Mouse (Mus musculus): ENCODE data around the gene Acd. TPM values are rescaled to one million over a fixed set of nuclear protein-coding genes. Genes with fewer than 3 reads are reported as not detected.

Acd gene
- total and polyA plus RNA-seq, 2 experiments from 2014 or later = 39.3 to 82.1 TPM

DNA sequence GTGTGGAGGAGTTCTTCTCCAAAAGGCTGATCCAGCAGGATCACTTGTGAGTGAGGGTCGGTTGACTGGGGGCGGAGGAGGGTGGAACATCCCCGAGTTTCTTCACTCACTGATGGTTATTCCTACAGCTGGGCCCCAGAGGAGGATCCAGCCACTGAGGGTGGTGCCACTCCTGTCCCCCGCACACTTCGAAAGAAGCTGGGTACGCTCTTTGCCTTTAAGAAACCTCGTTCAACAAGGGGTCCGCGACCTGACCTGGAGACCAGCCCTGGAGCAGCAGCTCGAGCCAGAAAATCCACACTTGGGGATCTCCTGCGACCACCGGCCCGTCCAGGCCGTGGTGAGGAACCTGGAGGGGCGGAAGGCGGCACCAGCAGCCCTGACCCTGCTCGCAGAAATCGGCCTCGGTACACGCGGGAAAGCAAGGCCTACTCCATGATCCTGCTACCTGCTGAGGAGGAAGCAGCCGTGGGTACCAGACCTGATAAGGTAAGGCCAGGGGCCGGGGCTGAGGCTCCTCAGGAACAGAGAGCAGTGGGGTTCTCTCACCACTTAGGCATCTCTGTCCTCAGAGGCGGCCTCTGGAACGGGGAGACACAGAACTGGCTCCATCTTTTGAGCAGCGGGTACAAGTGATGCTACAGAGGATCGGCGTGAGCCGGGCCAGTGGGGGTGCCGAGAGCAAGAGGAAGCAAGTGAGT lies 5.7 kb downstream of the Acd start:
- Histone ChIP-seq H3K4me2 (ENCODE audit: low read depth, low read length) (peak overlapping the region; percentile 77), H3K36me3 (ENCODE audit: insufficient read depth, low read length) (peaks cover 21% of the 10 kb centered on the region; the same call in 1 of the 2 replicates), H3K4me1 (ENCODE audit: insufficient read depth, low read length) (peaks cover 5% of the 10 kb centered on the region), H3K9ac (replicated peaks; ENCODE audit: low read length) (peak overlapping the region; percentile 66), H3K4me3 (ENCODE audit: low read length) (peak overlapping the region; percentile 62), H3K27ac (peak overlapping the region; percentile 93), H3K27me3 (ENCODE audit: insufficient read depth, low read length) (no peaks in the 10 kb centered on the region), H3K9me3 (ENCODE audit: low read length) (no peaks in the 10 kb centered on the region)
- ATAC-seq (no peak), DNase-seq (ENCODE audit: low spot score) (no peak)
- WGBS = 82% methylated on average over 30 of the region's 30 CpGs
- no peak for TF ChIP-seq CTCF (IDR thresholded peaks at IDR 0.05; ENCODE audit: low read depth)

DNA sequence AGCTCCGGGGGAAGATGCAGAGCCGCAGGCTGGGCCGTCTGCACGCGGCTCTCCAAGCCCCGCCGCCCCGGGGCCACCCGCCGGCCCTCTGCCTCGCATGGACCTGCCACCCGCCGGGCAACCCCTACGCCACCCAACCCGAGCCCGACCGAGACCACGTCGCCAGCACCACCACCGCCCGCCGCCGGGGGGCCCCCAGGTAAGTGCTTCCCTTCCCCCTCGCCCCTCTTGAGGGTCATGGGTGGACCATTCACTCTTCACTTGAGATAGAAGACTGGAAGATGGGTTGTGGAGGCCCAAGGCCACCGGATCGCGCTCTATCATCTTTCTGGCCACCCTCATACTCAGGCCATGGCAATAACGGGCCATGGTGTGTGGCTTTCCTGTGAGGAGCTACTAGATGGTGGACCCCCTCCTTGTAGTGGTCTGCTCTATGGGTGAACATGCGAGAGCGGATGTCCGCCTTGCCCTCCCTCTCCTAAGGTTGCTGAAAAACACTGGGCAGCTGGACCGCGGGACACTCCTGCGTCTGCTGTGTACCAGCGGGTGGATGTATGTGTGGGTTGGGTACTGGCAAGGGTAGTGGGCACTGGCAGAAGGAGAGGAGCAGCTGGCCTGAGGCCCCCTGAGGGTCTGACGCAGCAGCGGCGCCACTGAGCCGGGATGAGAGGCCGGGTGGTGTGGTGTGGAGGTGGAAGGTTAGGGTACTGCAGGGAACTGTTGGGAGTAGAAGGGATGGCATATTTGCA lies 6.7 kb downstream of the Acd start:
- peaks cover 21% of the 10 kb centered on the region; the same call in 1 of the 2 replicates for H3K36me3 ChIP-seq (ENCODE audit: insufficient read depth, low read length)
- ATAC-seq = peak; percentile 77
- H3K4me1 ChIP-seq (ENCODE audit: insufficient read depth, low read length) = no peaks in the 10 kb centered on the region
- no peaks in the 10 kb centered on the region for H3K9me3 ChIP-seq (ENCODE audit: low read length)
- peak overlapping the region; percentile 77 for H3K4me2 ChIP-seq (ENCODE audit: low read depth, low read length)
- H3K4me3 ChIP-seq (ENCODE audit: low read length) = peak overlapping the region; percentile 62
- peak; percentile 62 for TF ChIP-seq CTCF (IDR thresholded peaks at IDR 0.05; ENCODE audit: low read depth)
- WGBS = 3% methylated on average over 40 of the region's 40 CpGs
- H3K27ac ChIP-seq = peak overlapping the region; percentile 93
- peak overlapping the region; percentile 66 for H3K9ac ChIP-seq (replicated peaks; ENCODE audit: low read length)
- peak; percentile 76 for DNase-seq (ENCODE audit: low spot score)
- no peaks in the 10 kb centered on the region for H3K27me3 ChIP-seq (ENCODE audit: insufficient read depth, low read length)

DNA sequence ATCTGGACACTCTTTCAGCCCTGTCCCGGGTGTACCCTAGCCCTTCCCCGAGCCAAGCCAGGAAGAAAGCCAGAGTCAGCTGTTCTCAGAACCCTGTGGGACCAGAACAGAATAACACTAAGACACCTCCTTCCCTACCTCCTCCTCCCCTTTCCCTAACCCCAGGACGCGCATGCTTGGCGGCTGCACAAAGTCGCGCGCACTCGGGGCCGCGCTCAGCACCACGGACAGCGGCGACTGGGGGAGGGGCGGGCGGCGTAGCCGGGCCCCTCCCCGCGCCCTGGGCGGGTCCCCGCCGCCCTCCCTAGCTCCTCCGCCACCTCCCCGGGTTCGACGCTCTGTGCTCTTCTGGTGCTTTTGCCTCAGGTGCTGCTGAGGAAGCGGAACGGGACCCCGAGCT lies 7.3 kb downstream of the Acd start:
- peak; percentile 72 for ATAC-seq
- Histone ChIP-seq H3K4me3 (ENCODE audit: low read length) (peak overlapping the region; percentile 62), H3K36me3 (ENCODE audit: insufficient read depth, low read length) (peaks cover 19% of the 10 kb centered on the region; the same call in 1 of the 2 replicates), H3K9ac (replicated peaks; ENCODE audit: low read length) (peak overlapping the region; percentile 66), H3K4me2 (ENCODE audit: low read depth, low read length) (peak overlapping the region; percentile 77), H3K9me3 (ENCODE audit: low read length) (no peaks in the 10 kb centered on the region), H3K4me1 (ENCODE audit: insufficient read depth, low read length) (no peaks in the 10 kb centered on the region), H3K27ac (peak overlapping the region; percentile 93), H3K27me3 (ENCODE audit: insufficient read depth, low read length) (no peaks in the 10 kb centered on the region)
- TF ChIP-seq CTCF (IDR thresholded peaks at IDR 0.05; ENCODE audit: low read depth) = no peak
- peak; percentile 90 for DNase-seq (ENCODE audit: low spot score)
- WGBS = 2% methylated on average over 28 of the region's 30 CpGs

DNA sequence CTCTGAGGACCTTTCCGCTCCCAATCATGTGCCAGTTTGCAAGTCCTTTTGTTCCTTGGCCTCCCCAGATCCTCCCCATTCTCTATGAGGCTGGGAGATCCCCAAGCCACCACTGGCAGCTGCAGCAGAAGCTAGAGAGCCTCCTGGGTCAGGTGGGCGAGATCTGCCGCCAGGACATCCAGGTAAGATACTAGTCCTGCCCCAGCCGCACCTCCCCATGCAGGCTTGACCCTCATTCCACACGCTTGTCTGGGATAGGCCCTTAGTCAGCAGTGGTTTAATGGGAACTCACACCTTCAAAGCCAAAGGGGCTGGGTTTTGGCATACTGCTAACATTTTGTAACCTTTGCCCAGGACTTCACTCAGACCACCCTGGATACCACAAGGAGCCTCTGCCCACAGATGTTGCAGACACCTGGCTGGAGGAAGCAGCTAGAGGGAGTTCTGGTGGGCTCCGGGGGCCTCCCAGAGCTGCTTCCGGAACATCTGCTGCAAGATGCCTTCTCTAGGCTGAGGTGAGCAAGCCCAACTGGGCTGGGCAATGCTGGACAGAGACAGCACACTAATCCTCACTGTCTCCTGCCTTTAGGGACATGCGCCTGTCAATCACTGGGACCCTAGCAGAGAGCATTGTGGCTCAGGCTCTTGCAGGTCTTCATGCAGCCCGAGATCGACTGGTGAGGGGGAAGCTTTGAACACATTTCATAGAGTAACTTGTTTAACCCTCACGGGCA lies 8.3 kb downstream of the Acd start:
- no peak for ATAC-seq
- WGBS = 96% methylated on average over 11 of the region's 11 CpGs
- TF ChIP-seq CTCF (IDR thresholded peaks at IDR 0.05; ENCODE audit: low read depth) = no peak
- Histone ChIP-seq H3K36me3 (ENCODE audit: insufficient read depth, low read length) (peaks cover 9% of the 10 kb centered on the region; the same call in 1 of the 2 replicates), H3K9ac (replicated peaks; ENCODE audit: low read length) (no peak overlapping the region), H3K4me1 (ENCODE audit: insufficient read depth, low read length) (no peaks in the 10 kb centered on the region), H3K4me3 (ENCODE audit: low read length) (no peak overlapping the region), H3K4me2 (ENCODE audit: low read depth, low read length) (no peak overlapping the region), H3K27me3 (ENCODE audit: insufficient read depth, low read length) (no peaks in the 10 kb centered on the region), H3K27ac (no peak overlapping the region), H3K9me3 (ENCODE audit: low read length) (no peaks in the 10 kb centered on the region)
- DNase-seq (ENCODE audit: low spot score) = no peak

DNA sequence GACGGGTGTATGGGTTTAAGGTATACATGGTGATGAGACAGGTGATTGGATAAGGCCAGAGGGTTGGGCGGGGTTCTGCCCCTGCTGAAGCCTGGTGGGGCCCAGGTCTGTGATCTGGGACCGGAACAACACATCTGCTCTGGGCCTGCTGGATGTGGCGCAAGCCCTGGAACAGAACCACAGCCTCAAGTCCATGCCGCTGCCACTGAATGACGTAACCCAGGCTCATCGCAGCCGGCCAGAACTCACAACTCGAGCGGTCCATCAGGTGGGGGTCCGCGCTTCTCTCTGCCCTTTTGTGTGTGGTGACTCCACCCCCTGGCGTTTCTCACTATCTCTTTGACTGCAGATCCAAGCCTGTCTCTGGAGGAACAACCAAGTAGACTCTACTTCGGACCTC lies 9.9 kb downstream of the Acd start:
- ATAC-seq = no peak
- Histone ChIP-seq H3K36me3 (ENCODE audit: insufficient read depth, low read length) (no peaks in the 10 kb centered on the region), H3K9ac (replicated peaks; ENCODE audit: low read length) (no peak overlapping the region), H3K4me1 (ENCODE audit: insufficient read depth, low read length) (no peaks in the 10 kb centered on the region), H3K4me2 (ENCODE audit: low read depth, low read length) (no peak overlapping the region), H3K27ac (no peak overlapping the region), H3K4me3 (ENCODE audit: low read length) (no peak overlapping the region), H3K27me3 (ENCODE audit: insufficient read depth, low read length) (no peaks in the 10 kb centered on the region), H3K9me3 (ENCODE audit: low read length) (no peaks in the 10 kb centered on the region)
- WGBS = 89% methylated on average over 14 of the region's 14 CpGs
- no peak for TF ChIP-seq CTCF (IDR thresholded peaks at IDR 0.05; ENCODE audit: low read depth)
- DNase-seq (ENCODE audit: low spot score) = no peak

DNA sequence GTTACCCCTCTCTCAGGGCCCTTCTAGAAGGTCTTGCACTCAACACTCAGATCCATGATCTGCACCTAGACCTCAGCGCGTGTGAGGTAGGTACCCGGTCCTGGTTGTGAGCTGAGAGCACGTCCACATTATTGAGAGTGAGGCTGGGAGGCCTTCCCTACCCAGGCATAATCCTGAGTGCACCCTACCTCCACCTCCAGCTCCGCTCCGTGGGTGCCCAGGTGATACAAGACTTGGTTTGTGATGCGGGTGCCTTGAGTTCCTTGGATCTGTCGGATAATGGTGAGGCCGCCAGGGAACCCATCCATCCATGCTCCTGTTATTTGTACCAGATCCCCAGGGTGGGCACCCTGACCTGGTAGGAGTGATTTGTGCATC lies 10.9 kb downstream of the Acd start:
- Histone ChIP-seq H3K4me2 (ENCODE audit: low read depth, low read length) (no peak overlapping the region), H3K27ac (no peak overlapping the region), H3K4me1 (ENCODE audit: insufficient read depth, low read length) (no peaks in the 10 kb centered on the region), H3K9ac (replicated peaks; ENCODE audit: low read length) (no peak overlapping the region), H3K27me3 (ENCODE audit: insufficient read depth, low read length) (no peaks in the 10 kb centered on the region), H3K4me3 (ENCODE audit: low read length) (no peak overlapping the region), H3K9me3 (ENCODE audit: low read length) (no peaks in the 10 kb centered on the region), H3K36me3 (ENCODE audit: insufficient read depth, low read length) (no peaks in the 10 kb centered on the region)
- TF ChIP-seq CTCF (IDR thresholded peaks at IDR 0.05; ENCODE audit: low read depth) = no peak
- ATAC-seq (no peak), DNase-seq (ENCODE audit: low spot score) (no peak)
- 94% methylated on average over 9 of the region's 9 CpGs for WGBS
